15 mouse cellular contexts compared by ENCODE assay signal in genomic region chr3:151827950-151828610, GRCm38 (mm10). TPM values are rescaled to one million over a fixed set of nuclear protein-coding genes. Genes with fewer than 3 reads are reported as not detected.
"Had no signal": no experiment of that assay in that cellular context is flagged by ENCODE, and none has a peak within 500 bp of the region (broad histone marks: within the 10 kb centered on the region; RNA-seq: fewer than 3 reads in every experiment).

No protein-coding gene starts in this region.

- H3K4me3 ChIP-seq: intestine, embryonic 15.5 days; liver, embryonic 13.5 days; midbrain, embryonic 15.5 days; neural tube, embryonic 12.5 days; stomach, embryonic 15.5 days had no signal

- H3K4me2 ChIP-seq: intestine, embryonic 15.5 days; liver, embryonic 13.5 days; midbrain, embryonic 15.5 days; neural tube, embryonic 12.5 days; stomach, embryonic 15.5 days had no signal

- H3K27ac ChIP-seq: intestine, embryonic 15.5 days; liver, embryonic 13.5 days; midbrain, embryonic 15.5 days; neural tube, embryonic 12.5 days; stomach, embryonic 15.5 days had no signal

- ATAC-seq: intestine, embryonic 15.5 days; liver, postnatal 0 days; lung, postnatal 0 days; midbrain, embryonic 15.5 days had no signal

- H3K36me3 ChIP-seq: intestine, embryonic 15.5 days; liver, embryonic 13.5 days; midbrain, embryonic 15.5 days; neural tube, embryonic 12.5 days; stomach, embryonic 15.5 days had no signal

- H3K9ac ChIP-seq: intestine, embryonic 15.5 days; liver, embryonic 13.5 days; liver, postnatal 0 days; midbrain, embryonic 15.5 days; neural tube, embryonic 12.5 days; stomach, embryonic 15.5 days had no signal

- DNase-seq: kidney, adult 2 months; kidney, postnatal 36 days; layer of hippocampus, adult 9-11 months; layer of hippocampus, postnatal 36 days; liver; liver, embryonic 13.5 days; liver, postnatal 0 days; lung, postnatal 36 days; right cerebral cortex, postnatal 14 days; thymus, postnatal 36 days had no signal

- H3K9me3 ChIP-seq: intestine, embryonic 15.5 days; liver, embryonic 13.5 days; midbrain, embryonic 15.5 days; neural tube, embryonic 12.5 days; stomach, embryonic 15.5 days had no signal

- H3K27me3 ChIP-seq: intestine, embryonic 15.5 days; liver, embryonic 13.5 days; midbrain, embryonic 15.5 days; neural tube, embryonic 12.5 days; stomach, embryonic 15.5 days had no signal

- H3K4me1 ChIP-seq: intestine, embryonic 15.5 days; liver, embryonic 13.5 days; midbrain, embryonic 15.5 days; neural tube, embryonic 12.5 days; stomach, embryonic 15.5 days had no signal

RNA-seq across cellular contexts. Expression of gene Ptgfr, which starts 9.3 kb away (rescaled TPM):
- polyA plus RNA-seq: liver, postnatal 0 days had no signal
